Mouse (Mus musculus) hindbrain, postnatal 0 days (tissue): Measurements from ENCODE around the gene Shank2. TPM values are rescaled to one million over a fixed set of nuclear protein-coding genes. Genes with fewer than 3 reads are reported as not detected.

Source experiments
- ATAC-seq: fragments of 200-750 bp; cut with Nextera tagmentation; 2 replicates; pipeline ENCODE4 v1.8.0; 2017; ENCODE audit warnings: mild to moderate bottlenecking, moderate TSS enrichment, moderate library complexity
- DNase-seq: peaks from one replicate; pipeline ENCODE4 v3.0.0-alpha.2; 2015; ENCODE audit warnings: low spot score
- H3K27ac ChIP-seq: fragments of 300-500 bp; sonication (generic); 2 replicates; pipeline ENCODE4 v1.5.1; 2014; ENCODE audit warnings: mild to moderate bottlenecking
- H3K27me3 ChIP-seq: fragments of 300-500 bp; sonication (generic); 2 replicates; pipeline ENCODE4 v1.6.1; 2014; ENCODE audit warnings: low read length, mixed read lengths; ENCODE audit not compliant: insufficient read depth
- H3K36me3 ChIP-seq: fragments of 300-500 bp; sonication (generic); 2 replicates; pipeline ENCODE4 v1.6.1; 2014; ENCODE audit warnings: low read length, mixed read lengths; ENCODE audit not compliant: insufficient read depth
- H3K4me1 ChIP-seq: fragments of 300-500 bp; sonication (generic); 2 replicates; pipeline ENCODE4 v1.6.1; 2014; ENCODE audit warnings: antibody characterized with exemption, low read length, mixed read lengths; ENCODE audit not compliant: insufficient read depth
- H3K4me2 ChIP-seq: fragments of 300-500 bp; sonication (generic); 2 replicates; pipeline ENCODE4 v1.6.1; 2014; ENCODE audit warnings: low read depth, mild to moderate bottlenecking, low read length, moderate library complexity, mixed read lengths
- H3K4me3 ChIP-seq: fragments of 300-500 bp; sonication (generic); 2 replicates; pipeline ENCODE4 v1.5.1; 2014; ENCODE audit warnings: low read length
- H3K9ac ChIP-seq: fragments of 300-500 bp; sonication (generic); replicated peaks from 2 replicates; pipeline ENCODE4 v1.6.1; 2014; ENCODE audit warnings: mild to moderate bottlenecking, low read length, moderate library complexity, mixed read lengths
- H3K9me3 ChIP-seq: fragments of 300-500 bp; sonication (generic); 2 replicates; pipeline ENCODE4 v1.6.1; 2016; ENCODE audit warnings: low read length, mixed read lengths
- CTCF ChIP-seq: IDR thresholded peaks from 2 replicates; pipeline ENCODE4 v1.5.1; 2016; ENCODE audit warnings: antibody characterized with exemption, control low read depth, low read depth
- WGBS: fragments of 180-500 bp; shearing (Covaris S2); extraction: QIAGEN DNeasy Blood & Tissue Kit; methylation state at CpG from one replicate; pipeline ENCODE4 v1.1.7; 2014; 5-methylcytosine and 5-hydroxymethylcytosine counted together
- polyA plus RNA-seq: library from polyadenylated mRNA; unstranded; fragments of >200 nt; fragmentation: Nextera tagmentation; extraction: Ambion mirVana; gene quantifications from 2 replicates; pipeline ENCODE4 v1.2.1, GENCODE M21; 2015
- total RNA-seq: library from RNA; depleted of rRNA; stranded (reverse); fragments of >200 nt; gene quantifications from 2 replicates; pipeline ENCODE4 v1.2.3, GENCODE M21; 2014

Gene Shank2
- total and polyA plus RNA-seq, 2 experiments from 2014 or later, result 8.4 to 28.0 TPM

GRCm38 (mm10) chr7:144316224-144316623 lies 314.5 kb downstream of the Shank2 start:
- TF ChIP-seq CTCF, result no peak
- Histone ChIP-seq H3K4me3 (no peak overlapping the region), H3K4me2 (no peak overlapping the region), H3K4me1 (peaks cover 13% of the 10 kb centered on the region), H3K27ac (no peak overlapping the region), H3K9ac (no peak overlapping the region), H3K27me3 (no peaks in the 10 kb centered on the region), H3K36me3 (no peaks in the 10 kb centered on the region), H3K9me3 (no peaks in the 10 kb centered on the region)
- ATAC-seq (no peak), DNase-seq (no peak)
- WGBS, result 89% methylated on average over 6 of the region's 6 CpGs

- Histone ChIP-seq H3K4me1 (peaks cover 13% of the 10 kb centered on the region), H3K36me3 (no peaks in the 10 kb centered on the region), H3K4me3 (no peak overlapping the region), H3K4me2 (no peak overlapping the region), H3K9ac (no peak overlapping the region), H3K27me3 (no peaks in the 10 kb centered on the region), H3K9me3 (no peaks in the 10 kb centered on the region), H3K27ac (no peak overlapping the region)
- WGBS, result 12% methylated on average over 10 of the region's 10 CpGs
- TF ChIP-seq CTCF, result no peak
- DNase-seq, result peak; percentile 72
- peak; percentile 49; the same call in 1 of the 2 replicates for ATAC-seq
Measured at GRCm38 (mm10) chr7:144316797-144317196, 315.1 kb downstream of the Shank2 start.

- no peaks in the 10 kb centered on the region for H3K4me1 ChIP-seq
- H3K27ac ChIP-seq, result no peak overlapping the region
- H3K9ac ChIP-seq, result no peak overlapping the region
- no peaks in the 10 kb centered on the region for H3K27me3 ChIP-seq
- no peaks in the 10 kb centered on the region for H3K9me3 ChIP-seq
- ATAC-seq, result no peak
- DNase-seq, result no peak
- no peak overlapping the region for H3K4me2 ChIP-seq
- no peak overlapping the region for H3K4me3 ChIP-seq
- 98% methylated on average over 2 of the region's 2 CpGs for WGBS
- H3K36me3 ChIP-seq, result no peaks in the 10 kb centered on the region
- TF ChIP-seq CTCF, result no peak
Measured at GRCm38 (mm10) chr7:144324077-144324476, 322.3 kb downstream of the Shank2 start.

- Histone ChIP-seq H3K9ac (no peak overlapping the region), H3K27ac (no peak overlapping the region), H3K27me3 (no peaks in the 10 kb centered on the region), H3K9me3 (no peaks in the 10 kb centered on the region), H3K36me3 (no peaks in the 10 kb centered on the region), H3K4me3 (no peak overlapping the region), H3K4me2 (no peak overlapping the region), H3K4me1 (no peaks in the 10 kb centered on the region)
- no peak for DNase-seq
- WGBS, result 75% methylated on average over 6 of the region's 6 CpGs
- ATAC-seq, result no peak
- TF ChIP-seq CTCF, result no peak
Measured at GRCm38 (mm10) chr7:144324861-144325260, 323.1 kb downstream of the Shank2 start.

- TF ChIP-seq CTCF, result no peak
- WGBS, result 76% methylated on average over 10 of the region's 10 CpGs
- H3K4me3 ChIP-seq, result no peak overlapping the region
- no peak overlapping the region for H3K9ac ChIP-seq
- no peak overlapping the region for H3K27ac ChIP-seq
- no peaks in the 10 kb centered on the region for H3K9me3 ChIP-seq
- H3K36me3 ChIP-seq, result no peaks in the 10 kb centered on the region
- no peak for ATAC-seq
- no peak for DNase-seq
- H3K27me3 ChIP-seq, result no peaks in the 10 kb centered on the region
- H3K4me1 ChIP-seq, result no peaks in the 10 kb centered on the region
- no peak overlapping the region for H3K4me2 ChIP-seq
Measured at GRCm38 (mm10) chr7:144325603-144326002, 323.9 kb downstream of the Shank2 start.

- no peak for ATAC-seq
- TF ChIP-seq CTCF, result no peak
- Histone ChIP-seq H3K9ac (no peak overlapping the region), H3K4me3 (no peak overlapping the region), H3K4me1 (no peaks in the 10 kb centered on the region), H3K27me3 (no peaks in the 10 kb centered on the region), H3K9me3 (no peaks in the 10 kb centered on the region), H3K36me3 (no peaks in the 10 kb centered on the region), H3K27ac (no peak overlapping the region), H3K4me2 (no peak overlapping the region)
- WGBS, result 85% methylated on average over 2 of the region's 2 CpGs
- DNase-seq, result no peak
Measured at GRCm38 (mm10) chr7:144329403-144329890, 327.7 kb downstream of the Shank2 start.

GRCm38 (mm10) chr7:144336626-144337025 lies 334.9 kb downstream of the Shank2 start:
- TF ChIP-seq CTCF, result no peak
- Histone ChIP-seq H3K4me1 (no peaks in the 10 kb centered on the region), H3K9ac (no peak overlapping the region), H3K9me3 (no peaks in the 10 kb centered on the region), H3K36me3 (no peaks in the 10 kb centered on the region), H3K27ac (no peak overlapping the region), H3K4me2 (no peak overlapping the region), H3K27me3 (no peaks in the 10 kb centered on the region), H3K4me3 (no peak overlapping the region)
- DNase-seq (no peak), ATAC-seq (no peak)
